8 mouse cellular contexts compared by ENCODE assay signal in the genomic region with DNA sequence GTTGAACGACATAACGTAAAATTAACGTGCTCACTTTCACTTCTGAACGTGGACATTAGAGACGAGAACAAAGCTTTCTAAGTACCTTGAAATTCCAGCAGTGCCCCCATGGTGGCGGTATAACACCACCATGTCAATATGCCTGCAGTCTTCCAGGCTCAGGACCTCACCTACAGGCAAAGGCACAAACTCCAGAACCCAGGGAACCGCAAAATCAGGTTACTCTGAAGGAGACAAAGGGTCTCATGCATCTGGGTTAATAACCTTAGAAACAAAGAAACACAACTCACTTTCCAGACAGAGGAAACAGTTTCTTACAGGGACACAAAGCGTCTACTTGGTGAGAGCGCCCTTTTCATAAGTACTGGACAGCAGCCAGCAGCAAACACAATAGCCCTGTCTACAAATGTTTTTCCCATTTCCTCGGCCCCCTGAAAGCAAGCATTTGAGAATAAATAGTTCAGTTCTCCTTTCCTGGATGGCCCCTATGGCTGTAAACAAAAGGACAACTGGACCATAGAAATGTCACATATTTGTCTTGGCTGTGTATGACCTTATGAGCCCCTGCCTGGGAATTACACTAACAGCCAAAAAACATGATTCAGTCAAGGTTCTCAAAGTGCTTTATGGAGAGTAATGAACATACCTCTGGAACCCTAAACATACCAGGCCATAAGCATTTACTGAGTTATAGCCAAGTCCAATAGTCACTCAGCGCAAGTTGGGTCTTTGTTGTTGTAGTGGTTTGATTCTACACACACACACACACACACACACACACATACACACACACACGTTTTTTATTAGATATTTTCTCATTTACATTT. TPM values are rescaled to one million over a fixed set of nuclear protein-coding genes. Genes with fewer than 3 reads are reported as not detected.
DNase-seq lines count a peak whose midpoint lies in the region; ATAC-seq lines count a peak whose summit lies in the region.

No protein-coding gene starts in this region.

- peak; percentile 88 for ATAC-seq in hindbrain, embryonic 13.5 days (ENCODE audit: low FRiP score)

- peak overlapping the region; percentile 40 for H3K27ac ChIP-seq in hindbrain, embryonic 13.5 days

- peaks cover 7% of the 10 kb centered on the region; the same call in 1 of the 2 replicates for H3K4me1 ChIP-seq in hindbrain, embryonic 13.5 days (replicated peaks)

- DNase-seq in NIH3T3 (ENCODE audit: low read depth) = peak; percentile 93
- DNase-seq in cerebellum, postnatal 10 days = peak; percentile 90 to 93
- peak; percentile 59 to 88 for DNase-seq in frontal cortex, postnatal 14 days (ENCODE audit: low spot score in 2 of 2)
- peak; percentile 71 to 94 for DNase-seq in layer of hippocampus, postnatal 25 days (ENCODE audit: extremely low spot score in 1 of 2, low spot score in 1 of 2)
- DNase-seq in lung, postnatal 25 days (ENCODE audit: low spot score) = peak; percentile 91
- peak; percentile 96 for DNase-seq in retina, embryonic 14.5 days (ENCODE audit: low spot score)
- DNase-seq in thymus, postnatal 4 days = peak; percentile 85

- H3K4me3 ChIP-seq in hindbrain, embryonic 13.5 days = peak overlapping the region; percentile 22; the same call in 1 of the 2 replicates

- peak overlapping the region; percentile 59; the same call in 1 of the 2 replicates for H3K9ac ChIP-seq in hindbrain, embryonic 13.5 days

- H3K9me3 ChIP-seq in hindbrain, embryonic 13.5 days = no peaks in the 10 kb centered on the region

- H3K36me3 ChIP-seq in hindbrain, embryonic 13.5 days = no peaks in the 10 kb centered on the region

- H3K4me2 ChIP-seq in hindbrain, embryonic 13.5 days = peak overlapping the region; percentile 42

- H3K27me3 ChIP-seq in hindbrain, embryonic 13.5 days = no peaks in the 10 kb centered on the region

- WGBS in hindbrain, embryonic 13.5 days = 20% methylated on average over 12 of the region's 12 CpGs

RNA-seq across cellular contexts. Expression of a gene that starts 52.7 kb away (rescaled TPM):
- polyA plus RNA-seq in hindbrain, embryonic 13.5 days (2015; fragmentation: Nextera tagmentation; extraction: Ambion mirVana) = 15.9 and 16.4 TPM in 2 replicates
- total RNA-seq in layer of hippocampus, postnatal 25 days (2021) = 10 to 100 TPM; 46.2 to 47.5 TPM

Comparison
In these comparisons a context has a peak if more than half of its experiments do, and no peak if none do; other contexts are left out.
1. Peak in every context shown above with its lines: DNase-seq, ATAC-seq, H3K4me3 ChIP-seq and H3K27ac ChIP-seq.